Mouse (Mus musculus) neural tube, embryonic 15.5 days (tissue): ENCODE measurements around the gene Rpap1. TPM values are rescaled to one million over a fixed set of nuclear protein-coding genes. Genes with fewer than 3 reads are reported as not detected.
"Not testable (repeated sequence)": the region's sequence is repeated elsewhere in the genome, so short reads cannot be mapped to it uniquely, and the experiment has no call there.

Experiments used
- ATAC-seq: fragments of 200-750 bp; cut with Nextera tagmentation; 2 replicates; pipeline ENCODE4 v1.8.0; 2017; ENCODE audit warnings: mild to moderate bottlenecking, moderate TSS enrichment, moderate library complexity; ENCODE audit not compliant: low FRiP score
- H3K27ac ChIP-seq: fragments of 300-500 bp; sonication (generic); replicated peaks from 2 replicates; pipeline ENCODE4 v1.5.1; 2015; ENCODE audit warnings: mild to moderate bottlenecking, inconsistent platforms
- H3K27me3 ChIP-seq: fragments of 300-500 bp; sonication (generic); replicated peaks from 2 replicates; pipeline ENCODE4 v1.6.1; 2015; ENCODE audit warnings: inconsistent platforms
- H3K36me3 ChIP-seq: fragments of 300-500 bp; sonication (generic); 2 replicates; pipeline ENCODE4 v1.6.1; 2015; ENCODE audit warnings: inconsistent platforms
- H3K4me1 ChIP-seq: fragments of 300-500 bp; sonication (generic); 2 replicates; pipeline ENCODE4 v1.6.1; 2015; ENCODE audit warnings: inconsistent platforms
- H3K4me2 ChIP-seq: fragments of 300-500 bp; sonication (generic); 2 replicates; pipeline ENCODE4 v1.6.1; 2015; ENCODE audit warnings: inconsistent platforms, mild to moderate bottlenecking, moderate library complexity
- H3K4me3 ChIP-seq: fragments of 300-500 bp; sonication (generic); replicated peaks from 2 replicates; pipeline ENCODE4 v1.5.1; 2015; ENCODE audit warnings: mild to moderate bottlenecking, inconsistent platforms
- H3K9ac ChIP-seq: fragments of 300-500 bp; sonication (generic); replicated peaks from 2 replicates; pipeline ENCODE4 v1.6.1; 2015; ENCODE audit warnings: mild to moderate bottlenecking, inconsistent platforms
- H3K9me3 ChIP-seq: fragments of 300-500 bp; sonication (generic); replicated peaks from 2 replicates; pipeline ENCODE4 v1.6.1; 2016; ENCODE audit warnings: inconsistent platforms
- WGBS: fragments of 180-500 bp; shearing (Covaris S2); methylation state at CpG from one replicate; pipeline ENCODE4 v1.1.7; 2015; ENCODE audit warnings: mixed read lengths; 5-methylcytosine and 5-hydroxymethylcytosine counted together
- polyA plus RNA-seq: library from polyadenylated mRNA; unstranded; fragments of >200 nt; fragmentation: Nextera tagmentation; extraction: Ambion mirVana; gene quantifications from 2 replicates; pipeline ENCODE4 v1.2.1, GENCODE M21; 2015

Rpap1 gene
- polyA plus RNA-seq, 1 experiment from 2014 or later: 16.2 TPM

GRCm38 (mm10) chr2:119721070-119721469 lies 66.3 kb downstream of the Rpap1 start:
- Histone ChIP-seq H3K4me1 (no peaks in the 10 kb centered on the region), H3K27me3 (no peaks in the 10 kb centered on the region), H3K4me2 (no peak overlapping the region), H3K9me3 (no peaks in the 10 kb centered on the region), H3K4me3 (no peak overlapping the region), H3K9ac (no peak overlapping the region), H3K27ac (no peak overlapping the region), H3K36me3 (peaks cover 69% of the 10 kb centered on the region)
- 94% methylated on average over 8 of the region's 8 CpGs for WGBS
- ATAC-seq: no peak

- H3K27ac ChIP-seq, H3K27me3 ChIP-seq, H3K9me3 ChIP-seq, H3K4me3 ChIP-seq, H3K4me1 ChIP-seq, ATAC-seq, H3K9ac ChIP-seq, H3K4me2 ChIP-seq: not testable (repeated sequence)
- 98% methylated on average over 2 of the region's 2 CpGs for WGBS
- peaks cover 55% of the 10 kb centered on the region for H3K36me3 ChIP-seq
Observed at GRCm38 (mm10) chr2:119715868-119716267, 71.5 kb downstream of the Rpap1 start.

Other genes starting within 250 kb of the Rpap1 start
- gene Exd1, start 239.9 kb downstream of the Rpap1 start, polyA plus RNA-seq: 0.59 and 1.3 TPM in 2 replicates
- 52.0 and 54.3 TPM in 2 replicates for gene Chp1, start 239.8 kb downstream of the Rpap1 start, polyA plus RNA-seq
- 8.3 and 22.5 TPM in 2 replicates for gene Nusap1, start 169.2 kb downstream of the Rpap1 start, polyA plus RNA-seq
- 4.6 and 9.2 TPM in 2 replicates for gene Oip5, start 169.1 kb downstream of the Rpap1 start, polyA plus RNA-seq
- gene Ndufaf1, start 124.7 kb downstream of the Rpap1 start, polyA plus RNA-seq: 43.9 and 47.8 TPM in 2 replicates
- 53.1 and 58.5 TPM in 2 replicates for gene Rtf1, start 112.5 kb downstream of the Rpap1 start, polyA plus RNA-seq
- 0.24 and 1.0 TPM in 2 replicates for gene Itpka, start 45.2 kb downstream of the Rpap1 start, polyA plus RNA-seq
- 1.9 and 2.5 TPM in 2 replicates for gene Ltk, start 27.1 kb downstream of the Rpap1 start, polyA plus RNA-seq
- gene Tyro3, start 10.2 kb upstream of the Rpap1 start, polyA plus RNA-seq: 19.2 and 20.7 TPM in 2 replicates
- gene Mga, start 109.7 kb upstream of the Rpap1 start, polyA plus RNA-seq: 23.6 and 25.4 TPM in 2 replicates
- 6.1 and 6.8 TPM in 2 replicates for gene Mapkbp1, start 185.2 kb upstream of the Rpap1 start, polyA plus RNA-seq
- 20.3 and 20.7 TPM in 2 replicates for gene Jmjd7, start 239.9 kb upstream of the Rpap1 start, polyA plus RNA-seq
- 4.4 and 5.1 TPM in 2 replicates for gene Gm28042, start 240.0 kb upstream of the Rpap1 start, polyA plus RNA-seq
- gene Pla2g4b, start 245.9 kb upstream of the Rpap1 start, polyA plus RNA-seq: 2.4 and 2.8 TPM in 2 replicates